31 mouse cellular contexts compared by ENCODE assay signal in the genomic region with DNA sequence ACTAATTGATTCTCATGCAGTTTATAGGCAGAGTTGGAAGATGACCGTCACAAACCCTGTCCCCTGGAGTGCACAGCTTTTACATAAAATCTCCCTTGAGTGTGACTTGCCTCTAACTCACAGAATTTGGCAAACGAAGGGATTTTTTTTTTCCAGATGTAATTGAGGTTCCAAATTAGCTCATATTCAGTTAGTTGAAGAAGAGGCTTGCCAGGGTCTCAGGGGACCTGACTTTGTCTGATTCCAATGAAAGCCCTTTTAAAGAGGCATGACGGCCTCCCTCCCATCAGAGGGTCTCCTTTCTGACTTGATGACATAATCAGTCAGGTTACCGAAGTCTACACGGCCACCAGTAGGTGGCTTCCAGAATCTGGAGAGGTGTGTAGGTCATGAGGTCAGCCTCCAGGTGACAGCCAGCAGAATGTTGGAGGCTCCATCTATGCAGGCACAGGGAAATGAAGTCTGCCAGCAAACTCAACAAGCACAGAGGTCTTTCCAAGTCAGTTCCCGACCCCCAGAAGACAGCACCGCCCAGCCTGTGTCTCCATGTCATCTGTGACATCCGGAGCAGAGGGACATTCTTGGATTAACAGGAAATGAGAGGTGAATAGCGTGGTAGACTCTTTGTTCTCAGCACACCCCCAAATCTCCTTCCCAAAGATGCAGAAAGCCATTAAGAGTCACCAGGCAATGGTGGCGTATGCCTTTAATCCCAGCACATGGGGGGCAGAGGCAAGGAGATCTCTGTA.
DNase-seq lines count a peak whose midpoint lies in the region; ATAC-seq and TF ChIP-seq lines count a peak whose summit lies in the region.
"Had no signal": no experiment of that assay in that cellular context is flagged by ENCODE, and none has a peak within 500 bp of the region (broad histone marks: within the 10 kb centered on the region; RNA-seq: fewer than 3 reads in every experiment).

No protein-coding gene starts in this region.

- no peak overlapping the region for H3K4me2 ChIP-seq in hindbrain, postnatal 0 days (ENCODE audit: low read depth, low read length)
- H3K4me2 ChIP-seq in hindbrain, embryonic 11.5 days (replicated peaks; ENCODE audit: low read depth, low read length) = no peak overlapping the region
- H3K4me2 ChIP-seq: embryonic facial prominence, embryonic 12.5 days; heart, embryonic 11.5 days; neural tube, embryonic 15.5 days had no signal

- H3K9me3 ChIP-seq in hindbrain, postnatal 0 days (ENCODE audit: low read length) = no peaks in the 10 kb centered on the region
- H3K9me3 ChIP-seq in hindbrain, embryonic 11.5 days (ENCODE audit: control insufficient read depth, low read length) = no peaks in the 10 kb centered on the region
- H3K9me3 ChIP-seq: embryonic facial prominence, embryonic 12.5 days; forebrain, embryonic 10.5 days; hindbrain, embryonic 10.5 days; neural tube, embryonic 15.5 days had no signal

- intact Hi-C loops in gastrocnemius, postnatal 36 days (cut with DNase I) = no loop called here

- no peak overlapping the region for H3K4me3 ChIP-seq in hindbrain, postnatal 0 days (ENCODE audit: low read length)
- H3K4me3 ChIP-seq in hindbrain, embryonic 11.5 days (ENCODE audit: low read depth, low read length) = no peak overlapping the region
- H3K4me3 ChIP-seq in thymus, adult 2 months (ENCODE audit: control insufficient read depth, insufficient read depth, low read length) = no peak overlapping the region
- H3K4me3 ChIP-seq in small intestine, adult 2 months (ENCODE audit: low read depth, low read length) = no peak overlapping the region
- H3K4me3 ChIP-seq: embryonic facial prominence, embryonic 12.5 days; forebrain, embryonic 10.5 days; hindbrain, embryonic 10.5 days; neural tube, embryonic 15.5 days had no signal

- TF ChIP-seq CTCF in hindbrain, postnatal 0 days (IDR thresholded peaks at IDR 0.05; ENCODE audit: low read depth) = 0 out of 2 replicates have a peak, but pooled peaks have one; percentile 8
- 0 out of 2 replicates have a peak, but pooled peaks have one; percentile 17 for TF ChIP-seq CTCF in thymus, adult 2 months (IDR thresholded peaks at IDR 0.05; ENCODE audit: borderline replicate concordance, control insufficient read depth, extremely low read depth, insufficient read depth, low read length, poor library complexity)
- TF ChIP-seq CTCF in small intestine, adult 2 months (IDR thresholded peaks at IDR 0.05; ENCODE audit: extremely low read depth, insufficient read length, insufficient replicate concordance, low read depth, low read length) = peak; percentile 7; the same call in 1 of the 2 replicates

- no peak overlapping the region for H3K27ac ChIP-seq in hindbrain, postnatal 0 days
- H3K27ac ChIP-seq in hindbrain, embryonic 11.5 days (ENCODE audit: low read depth, low read length) = no peak overlapping the region
- H3K27ac ChIP-seq in thymus, adult 2 months (ENCODE audit: control insufficient read depth, insufficient read depth, low read length) = no peak overlapping the region
- no peak overlapping the region for H3K27ac ChIP-seq in small intestine, adult 2 months (ENCODE audit: insufficient read depth, low read depth, low read length)
- H3K27ac ChIP-seq: embryonic facial prominence, embryonic 12.5 days; forebrain, embryonic 10.5 days; hindbrain, embryonic 10.5 days; liver, embryonic 14.5 days; neural tube, embryonic 15.5 days; stomach, postnatal 0 days had no signal

- WGBS in hindbrain, postnatal 0 days = 69% methylated on average over 10 of the region's 10 CpGs
- 78% methylated on average over 10 of the region's 10 CpGs for WGBS in hindbrain, embryonic 11.5 days
- WGBS in thymus, adult 2 months = 97% methylated on average over 10 of the region's 10 CpGs
- 81% methylated on average over 10 of the region's 10 CpGs for WGBS in small intestine, adult 2 months

- no peak for ATAC-seq in hindbrain, postnatal 0 days
- ATAC-seq in hindbrain, embryonic 11.5 days (ENCODE audit: low FRiP score) = no peak
- ATAC-seq: CD4-positive, CD25-positive, alpha-beta regulatory T cell, adult 4 months; forebrain, postnatal 0 days; hindbrain, embryonic 16.5 days; intestine, embryonic 16.5 days had no signal

- H3K27me3 ChIP-seq in hindbrain, postnatal 0 days (ENCODE audit: insufficient read depth, low read length) = no peaks in the 10 kb centered on the region
- H3K27me3 ChIP-seq in hindbrain, embryonic 11.5 days (ENCODE audit: control insufficient read depth, insufficient read depth, low read length) = no peaks in the 10 kb centered on the region
- H3K27me3 ChIP-seq in thymus, adult 2 months (ENCODE audit: control insufficient read depth, insufficient read depth, low read length) = no peaks in the 10 kb centered on the region
- no peaks in the 10 kb centered on the region for H3K27me3 ChIP-seq in small intestine, adult 2 months (ENCODE audit: control insufficient read depth, insufficient read depth, low read length)
- H3K27me3 ChIP-seq: embryonic facial prominence, embryonic 12.5 days; neural tube, embryonic 15.5 days had no signal

- H3K36me3 ChIP-seq in hindbrain, postnatal 0 days (ENCODE audit: insufficient read depth, low read length) = no peaks in the 10 kb centered on the region
- no peaks in the 10 kb centered on the region for H3K36me3 ChIP-seq in hindbrain, embryonic 11.5 days (ENCODE audit: control insufficient read depth, insufficient read depth, low read length)
- no peaks in the 10 kb centered on the region for H3K36me3 ChIP-seq in thymus, adult 2 months (ENCODE audit: control insufficient read depth, insufficient read depth, low read length)
- no peaks in the 10 kb centered on the region for H3K36me3 ChIP-seq in small intestine, adult 2 months (ENCODE audit: control insufficient read depth, insufficient read depth, low read length)
- H3K36me3 ChIP-seq: embryonic facial prominence, embryonic 12.5 days; forebrain, embryonic 10.5 days; hindbrain, embryonic 10.5 days; neural tube, embryonic 15.5 days had no signal

- H3K4me1 ChIP-seq in hindbrain, postnatal 0 days (ENCODE audit: insufficient read depth, low read length) = no peaks in the 10 kb centered on the region
- H3K4me1 ChIP-seq in hindbrain, embryonic 11.5 days (replicated peaks; ENCODE audit: control insufficient read depth, insufficient read depth, low read length) = no peaks in the 10 kb centered on the region
- no peaks in the 10 kb centered on the region; the same call in 1 of the 2 replicates for H3K4me1 ChIP-seq in thymus, adult 2 months (replicated peaks; ENCODE audit: control insufficient read depth, insufficient read depth, low read length)
- H3K4me1 ChIP-seq in small intestine, adult 2 months (ENCODE audit: control insufficient read depth, insufficient read depth, insufficient read length, low read length) = no peaks in the 10 kb centered on the region
- H3K4me1 ChIP-seq: embryonic facial prominence, embryonic 12.5 days; forebrain, embryonic 10.5 days; hindbrain, embryonic 10.5 days; neural tube, embryonic 15.5 days had no signal

- TF ChIP-seq POLR2A in thymus, adult 2 months (IDR thresholded peaks at IDR 0.05; ENCODE audit: control insufficient read depth, extremely low read depth, insufficient read depth, low read length, poor library complexity) = no peak
- TF ChIP-seq POLR2A in small intestine, adult 2 months (IDR thresholded peaks at IDR 0.05; ENCODE audit: low read depth, low read length) = no peak

- no peak overlapping the region for H3K9ac ChIP-seq in hindbrain, postnatal 0 days (replicated peaks; ENCODE audit: low read length)
- H3K9ac ChIP-seq in hindbrain, embryonic 11.5 days (ENCODE audit: low read depth, low read length) = no peak overlapping the region
- H3K9ac ChIP-seq: embryonic facial prominence, embryonic 12.5 days; forebrain, postnatal 0 days; liver, embryonic 14.5 days; neural tube, embryonic 15.5 days had no signal

- peak; percentile 35 for DNase-seq in gastrocnemius, postnatal 10 days
- DNase-seq in gastrocnemius, postnatal 36 days = no peak
- DNase-seq in hindbrain, postnatal 0 days (ENCODE audit: low spot score) = no peak
- DNase-seq in hindbrain, embryonic 11.5 days (ENCODE audit: low spot score) = no peak
- no peak for DNase-seq in thymus, adult 2 months
- DNase-seq in thymus, postnatal 25 days = no peak
- DNase-seq in right cerebral cortex, adult 18-20 months = no peak
- DNase-seq: adrenal gland, postnatal 10 days; cerebellum, adult 11 months; cerebellum, adult 9-10 months; cerebellum, postnatal 36 days; forebrain, postnatal 0 days; kidney, postnatal 25 days; liver; lung, adult 2 months; lung, postnatal 4 days; midbrain, embryonic 14.5 days; retina, postnatal 1 day; thymus, adult 18-20 months; thymus, postnatal 4 days had no signal
